Mouse (Mus musculus): ENCODE data around the gene Endog.
"Not testable (repeated sequence)": the region's sequence is repeated elsewhere in the genome, so short reads cannot be mapped to it uniquely, and the experiment has no call there.

The Endog gene

GRCm38 (mm10) chr2:30171371-30171996 is at the start of gene Endog:
TSS of gene Endog (plus strand) at chr2:30171493.
- in situ Hi-C loops (cut with MboI, MseI), result no loop called here

- in situ Hi-C loops (cut with MboI, MseI), result no loop called here
Measured at GRCm38 (mm10) chr2:30122766-30123165, 48.5 kb upstream of the Endog start.

- in situ Hi-C loops (cut with MboI, MseI), result no loop called here
Measured at GRCm38 (mm10) chr2:30123729-30124471, 47.4 kb upstream of the Endog start.

- in situ Hi-C loops (cut with MboI, MseI), result no loop called here
Measured at GRCm38 (mm10) chr2:30124472-30125274, 46.6 kb upstream of the Endog start, which contains the start of gene Zer1. TSS of gene Zer1 (minus strand) at chr2:30124585.

GRCm38 (mm10) chr2:30128789-30129188 is 42.5 kb upstream of the Endog start:
- in situ Hi-C loops (cut with MboI, MseI), result no loop called here

GRCm38 (mm10) chr2:30130156-30130555 is 41.1 kb upstream of the Endog start:
- in situ Hi-C loops (cut with MboI, MseI), result no loop called here

- in situ Hi-C loops (cut with MboI, MseI), result not testable (repeated sequence)
Measured at GRCm38 (mm10) chr2:30131240-30131639, 40.1 kb upstream of the Endog start.

- in situ Hi-C loops (cut with MboI, MseI), result no loop called here
Measured at GRCm38 (mm10) chr2:30132801-30133612, 38.3 kb upstream of the Endog start.

- in situ Hi-C loops (cut with MboI, MseI), result no loop called here
Measured at GRCm38 (mm10) chr2:30133613-30134377, 37.5 kb upstream of the Endog start, which contains the start of gene Tbc1d13. TSS of gene Tbc1d13 (plus strand) at chr2:30133746.

GRCm38 (mm10) chr2:30134378-30134711 is 36.9 kb upstream of the Endog start:
- in situ Hi-C loops (cut with MboI, MseI), result no loop called here

- in situ Hi-C loops (cut with MboI, MseI), result no loop called here
Measured at GRCm38 (mm10) chr2:30134928-30135620, 36.2 kb upstream of the Endog start.

- in situ Hi-C loops (cut with MboI, MseI), result no loop called here
Measured at GRCm38 (mm10) chr2:30136458-30136857, 34.8 kb upstream of the Endog start.

- in situ Hi-C loops (cut with MboI, MseI), result loop anchor here (5.0 kb wide), 1 partner anchor 33 kb away; no protein-coding TSS in a partner anchor
Measured at GRCm38 (mm10) chr2:30140021-30140420, 31.3 kb upstream of the Endog start.

GRCm38 (mm10) chr2:30144436-30144835 is 26.9 kb upstream of the Endog start:
- in situ Hi-C loops (cut with MboI, MseI), result loop anchor here (5.0 kb wide), 1 partner anchor 37 kb away; no protein-coding TSS in a partner anchor

GRCm38 (mm10) chr2:30147466-30147865 is 23.8 kb upstream of the Endog start:
- in situ Hi-C loops (cut with MboI, MseI), result no loop called here

GRCm38 (mm10) chr2:30151840-30152239 is 19.5 kb upstream of the Endog start:
- in situ Hi-C loops (cut with MboI, MseI), result no loop called here

GRCm38 (mm10) chr2:30152616-30153015 is 18.7 kb upstream of the Endog start:
- in situ Hi-C loops (cut with MboI, MseI), result no loop called here

- in situ Hi-C loops (cut with MboI, MseI), result loop anchor here (10.0 kb wide), 1 partner anchor 55 kb away; no protein-coding TSS in a partner anchor
Measured at GRCm38 (mm10) chr2:30159871-30160270, 11.4 kb upstream of the Endog start.

- in situ Hi-C loops (cut with MboI, MseI), result loop anchor here (10.0 kb wide), 1 partner anchor 57 kb away; no protein-coding TSS in a partner anchor
Measured at GRCm38 (mm10) chr2:30161809-30162208, 9.5 kb upstream of the Endog start.

All from T-helper 1 cell (primary cell).